Mouse (Mus musculus): Measurements from ENCODE around the gene Fgfr2. TPM values are rescaled to one million over a fixed set of nuclear protein-coding genes. Genes with fewer than 3 reads are reported as not detected.
A peak's percentile ranks its signal among the peaks of the same experiment; 100 is the strongest.

Fgfr2 gene
- total RNA-seq, 1 experiment from 2014 or later, result not detected

DNA sequence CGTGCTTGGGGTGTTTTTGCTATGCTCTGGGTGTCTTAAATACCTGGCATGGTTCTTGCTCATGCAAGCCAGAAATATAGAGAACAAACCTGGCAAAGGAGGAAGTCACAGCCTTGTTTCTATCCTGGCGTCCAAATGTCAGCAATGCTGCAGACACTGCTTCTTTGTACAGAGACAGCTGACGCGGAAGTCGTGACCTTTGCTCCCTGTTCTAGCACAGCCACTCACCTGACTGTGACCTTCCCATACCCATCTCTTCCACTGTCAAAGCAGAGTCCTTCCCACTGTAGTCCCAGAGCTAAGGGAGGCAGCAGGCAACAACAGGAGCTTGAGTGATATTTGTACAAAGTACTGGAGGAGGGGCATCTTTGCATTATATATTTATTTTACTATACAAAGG, 533.5 kb downstream of the Fgfr2 start:
- no peak for ATAC-seq (replicated peaks in 1 of 2; ENCODE audit: insufficient read depth in 1 of 2, low FRiP score in 2 of 2, low TSS enrichment in 1 of 2, low read depth in 1 of 2, poor library complexity in 2 of 2, severe bottlenecking in 2 of 2)

DNA sequence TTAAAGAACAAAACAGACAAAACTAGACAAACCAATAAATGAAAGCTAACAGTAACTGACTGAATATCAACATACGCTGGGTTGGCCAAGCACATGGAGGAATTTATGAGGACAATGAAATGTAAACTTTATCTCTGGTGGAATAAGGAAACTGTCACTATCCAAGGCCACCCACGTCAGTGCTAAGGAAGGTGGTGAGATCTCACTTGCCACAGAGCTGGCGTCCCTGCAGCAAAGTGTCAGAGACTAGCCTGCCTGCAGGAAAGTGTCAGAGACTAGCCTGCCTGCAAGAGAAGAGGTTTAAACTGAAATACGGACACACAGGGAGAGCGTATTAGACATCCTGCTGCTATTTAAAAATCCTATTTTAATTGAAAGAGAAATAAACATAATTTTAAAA, 536.0 kb downstream of the Fgfr2 start:
- no peak for ATAC-seq (replicated peaks in 1 of 2; ENCODE audit: insufficient read depth in 1 of 2, low FRiP score in 2 of 2, low TSS enrichment in 1 of 2, low read depth in 1 of 2, poor library complexity in 2 of 2, severe bottlenecking in 2 of 2)

DNA sequence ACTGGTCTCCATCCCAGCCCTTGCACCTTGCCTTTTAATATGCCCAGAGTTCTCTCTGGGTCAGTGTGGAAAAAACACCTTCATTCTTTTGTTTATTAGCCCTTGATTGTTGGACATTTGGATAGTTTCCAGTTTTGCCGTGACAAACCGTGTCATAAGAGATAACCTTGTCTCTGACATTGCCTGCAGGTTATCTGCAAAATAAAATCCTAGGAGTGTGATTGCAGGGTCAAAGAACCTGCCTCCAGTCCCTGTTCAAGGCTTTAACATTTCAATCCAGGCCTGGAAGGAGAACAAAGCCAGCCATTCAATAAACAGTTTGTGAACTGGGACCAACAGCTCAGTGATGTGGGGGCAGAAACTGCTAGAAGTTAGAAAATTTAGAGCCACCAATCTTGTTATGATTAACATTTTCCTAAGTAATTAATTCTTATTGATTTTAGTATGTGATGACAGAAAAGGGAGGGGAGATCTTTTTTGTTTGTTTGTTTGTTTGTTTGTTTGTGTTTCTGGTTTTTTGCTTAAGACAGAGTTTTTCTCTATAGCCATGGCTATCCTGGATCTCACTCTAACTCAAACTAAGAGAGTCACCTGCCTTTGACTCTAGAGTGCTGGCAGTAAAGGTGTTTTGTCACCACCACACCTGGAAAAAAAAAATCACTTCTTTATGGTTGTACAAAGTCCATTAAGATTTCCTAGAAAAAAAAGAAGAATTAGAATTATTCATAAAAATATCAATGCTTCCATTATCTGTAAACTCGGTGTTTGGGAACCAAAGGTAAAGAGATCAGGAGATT, 537.3 kb downstream of the Fgfr2 start:
- ATAC-seq (replicated peaks in 1 of 2; ENCODE audit: insufficient read depth in 1 of 2, low FRiP score in 2 of 2, low TSS enrichment in 1 of 2, low read depth in 1 of 2, poor library complexity in 2 of 2, severe bottlenecking in 2 of 2), result no peak

DNA sequence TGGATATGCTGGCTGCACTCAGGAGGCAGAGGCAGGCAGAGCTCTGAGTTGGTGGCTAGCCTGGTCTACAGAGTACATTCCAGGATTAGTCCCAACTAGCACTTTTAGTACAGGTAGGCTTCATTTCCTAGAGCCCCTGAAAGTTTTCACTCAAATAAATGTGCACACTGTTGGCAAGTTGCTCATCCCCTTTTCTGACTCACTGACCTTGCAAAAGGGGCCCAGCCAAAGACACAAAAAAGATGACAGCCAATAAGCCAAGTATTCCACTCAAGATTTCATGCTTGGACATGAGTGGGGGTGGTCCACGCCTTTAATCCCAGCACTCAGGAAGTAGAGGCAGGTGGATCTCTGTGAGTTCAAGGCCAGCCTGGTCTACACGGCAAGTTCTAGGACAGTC, 541.7 kb downstream of the Fgfr2 start:
- ATAC-seq (replicated peaks in 1 of 2; ENCODE audit: insufficient read depth in 1 of 2, low FRiP score in 2 of 2, low TSS enrichment in 1 of 2, low read depth in 1 of 2, poor library complexity in 2 of 2, severe bottlenecking in 2 of 2), result no peak

DNA sequence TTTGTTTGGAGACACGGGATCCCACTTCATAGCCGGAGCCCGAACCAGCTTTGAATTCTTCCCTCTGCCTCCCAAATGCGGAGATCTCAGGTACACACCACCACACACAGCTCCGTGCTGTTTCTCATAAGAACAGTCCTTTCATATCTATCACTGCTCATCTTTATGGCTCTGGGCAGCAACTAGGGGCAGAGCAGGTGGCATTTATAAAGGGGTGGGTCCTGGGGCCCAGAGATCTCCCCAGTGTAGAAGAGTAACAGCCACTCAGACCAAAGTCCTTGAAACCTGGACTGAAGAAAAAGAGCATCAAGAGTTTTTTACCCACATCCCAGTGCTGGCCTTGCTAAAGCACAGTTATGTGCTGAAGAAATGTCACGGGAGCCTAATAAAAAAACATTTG, 542.6 kb downstream of the Fgfr2 start:
- no peak for ATAC-seq (replicated peaks in 1 of 2; ENCODE audit: insufficient read depth in 1 of 2, low FRiP score in 2 of 2, low TSS enrichment in 1 of 2, low read depth in 1 of 2, poor library complexity in 2 of 2, severe bottlenecking in 2 of 2)

DNA sequence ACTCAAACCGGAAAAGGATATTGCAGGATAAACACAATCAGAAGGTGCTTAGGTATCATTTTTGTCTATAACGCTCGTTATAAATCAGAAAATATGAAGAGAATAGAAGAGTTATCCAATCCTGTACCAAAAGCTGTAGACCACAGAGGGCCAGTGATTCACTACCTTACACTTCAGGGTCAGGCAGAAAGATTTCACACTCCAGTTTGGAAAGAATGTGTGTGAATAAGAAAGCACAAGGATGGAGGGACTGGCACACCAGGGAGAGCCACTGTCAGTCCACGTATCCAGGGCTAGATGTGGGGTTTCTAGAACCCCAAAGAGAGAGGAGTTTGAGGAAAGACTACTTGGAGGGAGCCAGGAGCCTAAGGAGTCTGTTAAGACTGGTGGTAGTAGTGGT, 546.3 kb downstream of the Fgfr2 start:
- ATAC-seq (replicated peaks in 1 of 2; ENCODE audit: insufficient read depth in 1 of 2, low FRiP score in 2 of 2, low TSS enrichment in 1 of 2, low read depth in 1 of 2, poor library complexity in 2 of 2, severe bottlenecking in 2 of 2), result no peak

DNA sequence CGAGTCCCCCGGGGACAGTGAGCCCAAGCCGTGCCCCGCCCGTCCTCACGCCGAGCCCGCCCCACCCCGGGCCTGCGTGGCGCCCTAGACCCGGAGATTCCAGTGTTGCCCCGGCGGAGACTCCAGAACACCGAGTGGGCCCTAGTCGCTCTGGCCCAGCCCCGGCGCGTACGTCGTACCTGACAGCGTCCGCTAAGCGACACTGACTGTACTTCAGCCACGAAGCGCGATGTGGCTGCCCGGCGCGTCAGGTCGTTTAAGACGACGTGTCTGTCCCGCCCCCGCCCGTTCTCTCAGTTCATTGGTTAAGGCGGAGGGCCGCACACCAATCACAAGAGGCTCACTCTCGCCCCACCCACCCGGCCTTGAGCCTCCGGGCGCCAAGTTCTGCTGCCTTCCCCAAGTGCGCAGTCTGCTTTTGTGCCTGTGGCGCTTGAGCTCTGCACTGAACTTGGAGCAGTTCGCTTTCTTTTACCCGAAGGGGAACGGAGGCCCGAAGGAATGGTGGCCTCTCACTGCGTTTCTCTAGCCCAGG, 547.0 kb downstream of the Fgfr2 start, which contains the start of gene Oat:
Gene Oat, minus strand, starts transcription at position 283 of the 535 bp plus-strand sequence.
- peak; percentile 96 to 98 for ATAC-seq (replicated peaks in 1 of 2; ENCODE audit: insufficient read depth in 1 of 2, low FRiP score in 2 of 2, low TSS enrichment in 1 of 2, low read depth in 1 of 2, poor library complexity in 2 of 2, severe bottlenecking in 2 of 2)

DNA sequence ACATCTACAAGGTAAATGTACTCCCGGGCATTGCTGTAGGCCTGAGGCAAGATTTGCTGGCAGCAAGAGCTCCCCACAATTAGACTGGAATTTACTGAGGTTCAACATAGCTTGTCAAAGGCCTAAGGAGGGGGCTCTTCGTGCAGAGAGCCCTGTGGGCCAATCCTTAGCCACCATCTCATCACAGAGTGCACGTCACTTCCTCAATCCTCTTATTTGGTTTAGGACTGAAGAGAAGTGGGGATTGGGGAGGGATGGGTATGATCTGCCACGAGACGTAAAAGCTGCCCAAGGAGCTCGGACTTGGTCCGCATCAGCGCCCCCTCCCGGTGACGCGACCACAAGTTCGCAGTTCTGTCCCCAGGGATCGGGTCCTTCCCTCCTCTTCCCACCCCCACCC, 547.5 kb downstream of the Fgfr2 start:
- peak; percentile 84 to 86 for ATAC-seq (replicated peaks in 1 of 2; ENCODE audit: insufficient read depth in 1 of 2, low FRiP score in 2 of 2, low TSS enrichment in 1 of 2, low read depth in 1 of 2, poor library complexity in 2 of 2, severe bottlenecking in 2 of 2)

DNA sequence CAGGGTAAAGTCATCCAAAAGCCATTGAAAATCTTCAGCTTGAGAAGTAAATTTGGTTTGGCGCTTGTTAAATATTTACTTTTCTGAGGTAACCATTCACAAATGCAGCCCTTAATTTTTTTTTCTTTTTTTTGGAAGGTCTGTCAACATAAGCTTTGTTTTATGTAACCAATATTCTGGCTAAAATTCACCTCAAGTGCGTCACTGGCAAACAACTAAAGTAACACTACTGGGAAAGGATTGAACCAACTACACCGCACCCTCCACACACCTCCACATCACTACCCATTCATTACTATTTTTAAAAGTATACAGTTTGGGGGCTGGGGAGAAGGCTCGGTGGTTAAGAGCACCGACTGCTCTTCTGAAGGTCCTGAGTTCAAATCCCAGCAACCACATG, 548.5 kb downstream of the Fgfr2 start:
- ATAC-seq (replicated peaks in 1 of 2; ENCODE audit: insufficient read depth in 1 of 2, low FRiP score in 2 of 2, low TSS enrichment in 1 of 2, low read depth in 1 of 2, poor library complexity in 2 of 2, severe bottlenecking in 2 of 2), result no peak

DNA sequence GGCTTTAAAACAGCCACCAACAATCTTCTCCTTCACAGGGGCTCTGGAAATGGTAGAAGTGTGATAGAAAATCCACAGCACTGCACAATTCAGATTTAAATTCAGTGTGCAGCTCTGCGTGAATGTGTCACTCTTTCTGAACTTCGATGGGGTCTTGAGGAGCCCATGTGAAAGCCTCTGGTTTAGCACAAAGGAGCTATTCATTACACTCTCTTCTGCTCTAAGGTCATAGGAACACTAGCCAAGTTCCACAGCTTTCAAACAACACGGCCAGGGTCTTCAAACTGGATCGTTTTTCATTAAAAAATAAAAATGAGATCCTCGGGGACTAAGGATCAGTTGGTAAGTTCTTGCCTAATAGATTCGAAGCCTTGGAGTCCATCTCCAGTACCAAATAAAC, 549.9 kb downstream of the Fgfr2 start:
- no peak for ATAC-seq (replicated peaks in 1 of 2; ENCODE audit: insufficient read depth in 1 of 2, low FRiP score in 2 of 2, low TSS enrichment in 1 of 2, low read depth in 1 of 2, poor library complexity in 2 of 2, severe bottlenecking in 2 of 2)

DNA sequence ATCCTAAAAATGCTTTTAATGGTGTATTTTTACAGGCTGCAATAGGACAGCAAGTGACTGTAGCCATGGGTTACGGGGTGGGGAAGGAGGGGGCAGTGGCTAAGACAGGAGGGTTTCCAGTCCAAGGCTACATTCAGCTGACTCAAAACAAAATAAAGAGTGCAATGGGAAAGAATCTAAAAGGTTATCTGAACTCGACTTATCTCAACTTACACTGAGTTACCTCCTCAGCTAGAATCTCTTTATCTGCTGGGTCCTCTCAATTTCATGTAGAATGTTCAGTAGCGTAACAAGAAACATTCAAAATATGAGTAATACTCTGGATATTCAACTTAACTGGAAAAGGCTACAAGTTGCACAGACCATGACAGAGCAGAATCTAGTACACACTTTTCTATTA, 550.4 kb downstream of the Fgfr2 start:
- ATAC-seq (replicated peaks in 1 of 2; ENCODE audit: insufficient read depth in 1 of 2, low FRiP score in 2 of 2, low TSS enrichment in 1 of 2, low read depth in 1 of 2, poor library complexity in 2 of 2, severe bottlenecking in 2 of 2), result no peak

DNA sequence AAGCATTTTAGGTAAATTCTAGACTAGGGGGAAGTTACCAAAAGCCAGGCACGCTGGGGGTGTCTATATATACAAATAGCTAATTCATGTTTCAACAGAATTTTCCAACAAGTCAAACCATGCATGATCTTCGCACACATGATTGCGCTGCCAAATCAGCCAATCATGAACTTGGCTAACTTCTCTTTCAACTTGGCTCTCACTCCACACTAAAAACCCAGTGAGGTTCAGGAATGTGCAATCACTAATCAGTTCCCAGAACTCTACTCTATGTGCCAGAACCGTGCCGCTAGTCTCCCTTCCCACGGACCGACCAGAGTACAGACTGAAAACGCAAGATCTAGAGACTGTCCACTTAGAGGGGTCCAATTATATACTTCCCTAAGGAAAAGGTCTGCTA, 551.7 kb downstream of the Fgfr2 start:
- no peak for ATAC-seq (replicated peaks in 1 of 2; ENCODE audit: insufficient read depth in 1 of 2, low FRiP score in 2 of 2, low TSS enrichment in 1 of 2, low read depth in 1 of 2, poor library complexity in 2 of 2, severe bottlenecking in 2 of 2)

DNA sequence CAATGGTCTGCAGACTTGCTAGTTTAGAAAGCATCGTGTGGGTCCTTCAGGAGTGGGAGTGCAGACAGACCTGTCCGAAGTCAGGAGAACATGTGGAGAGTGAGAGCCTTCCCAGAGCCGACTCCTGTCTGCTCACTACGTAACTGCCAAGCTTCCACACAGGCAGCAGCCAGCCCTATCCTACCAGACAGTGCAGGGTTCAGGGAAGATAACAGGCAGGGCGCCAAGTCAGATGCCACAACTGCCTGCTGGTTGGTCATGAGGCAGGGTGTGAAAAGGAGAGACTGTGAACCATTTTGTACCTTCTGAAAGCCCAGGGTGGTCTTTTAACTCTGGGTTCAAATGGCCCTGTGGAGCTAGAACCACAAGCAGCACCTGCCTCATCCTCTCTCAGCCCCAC, 553.1 kb downstream of the Fgfr2 start:
- ATAC-seq (replicated peaks in 1 of 2; ENCODE audit: insufficient read depth in 1 of 2, low FRiP score in 2 of 2, low TSS enrichment in 1 of 2, low read depth in 1 of 2, poor library complexity in 2 of 2, severe bottlenecking in 2 of 2), result no peak

DNA sequence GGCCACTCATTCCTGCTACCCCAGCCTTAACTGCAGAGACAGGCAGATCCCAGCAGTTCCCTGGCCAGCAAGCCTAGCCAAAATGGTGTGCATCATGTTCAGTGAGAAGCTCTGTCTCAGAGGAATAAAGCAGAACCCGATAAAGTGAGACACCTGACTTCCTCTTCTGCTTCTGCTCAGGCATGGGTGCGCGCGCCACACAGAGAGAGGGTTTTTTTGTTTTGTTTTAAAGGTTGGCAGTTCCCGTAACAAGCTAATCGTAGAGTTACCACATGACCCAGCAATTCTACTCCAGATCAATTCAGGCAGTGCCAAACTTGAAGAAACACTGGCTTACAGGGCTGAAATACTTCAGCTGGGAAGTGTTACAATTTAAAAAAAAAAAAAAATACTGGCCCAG, 554.3 kb downstream of the Fgfr2 start:
- peak; percentile 84 to 88 for ATAC-seq (replicated peaks in 1 of 2; ENCODE audit: insufficient read depth in 1 of 2, low FRiP score in 2 of 2, low TSS enrichment in 1 of 2, low read depth in 1 of 2, poor library complexity in 2 of 2, severe bottlenecking in 2 of 2)

DNA sequence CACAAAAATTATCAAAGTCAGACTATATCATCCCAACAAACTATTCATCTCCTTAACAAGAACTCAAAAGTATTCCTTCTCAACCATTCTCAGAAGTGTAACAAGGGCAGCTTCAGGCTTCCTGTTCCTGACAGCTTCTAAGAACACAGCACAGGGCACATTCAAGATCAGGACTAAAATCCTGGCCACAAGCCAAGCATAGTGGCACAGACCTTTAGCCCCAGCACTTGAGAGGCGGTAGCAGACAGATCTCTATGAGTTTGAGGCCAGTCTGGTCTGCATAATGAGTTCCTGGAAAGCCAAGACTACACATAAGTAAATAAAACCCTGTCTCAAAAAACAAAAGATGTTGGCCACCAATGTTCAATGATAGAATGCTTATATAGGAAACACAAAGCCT, 557.3 kb downstream of the Fgfr2 start:
- ATAC-seq (replicated peaks in 1 of 2; ENCODE audit: insufficient read depth in 1 of 2, low FRiP score in 2 of 2, low TSS enrichment in 1 of 2, low read depth in 1 of 2, poor library complexity in 2 of 2, severe bottlenecking in 2 of 2), result 0 out of 4 replicates have a peak, but pooled peaks of 1 of the 2 experiments have one; percentile 35

DNA sequence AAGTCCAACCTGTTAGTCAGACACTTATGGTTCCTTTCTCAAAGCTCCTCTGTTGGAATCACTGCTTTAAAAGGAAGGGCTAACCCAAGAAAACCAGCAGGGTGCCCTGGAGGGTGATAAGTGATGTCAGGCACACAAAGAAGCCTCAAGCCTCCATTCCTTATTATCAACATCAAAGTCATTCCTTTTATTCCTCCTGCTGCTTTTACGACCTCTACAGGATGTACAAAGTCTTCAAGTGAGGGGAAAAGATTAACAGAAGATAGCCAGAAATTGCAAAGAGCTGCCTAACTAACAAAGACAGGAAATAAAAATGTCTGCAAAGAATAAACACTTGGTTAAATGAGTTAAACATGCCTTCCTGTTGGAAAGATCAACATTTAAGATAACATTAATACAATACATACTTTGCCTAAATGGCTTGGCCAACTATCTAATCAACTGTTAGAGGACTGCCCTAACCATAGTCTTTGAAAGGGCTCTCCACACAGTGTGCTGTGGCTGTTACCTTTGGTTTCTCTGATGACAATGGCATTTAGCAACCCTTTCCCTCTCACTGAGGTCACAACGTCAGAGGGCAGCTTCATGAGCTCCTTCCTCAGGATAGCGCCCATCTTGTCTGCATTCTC, 563.9 kb downstream of the Fgfr2 start:
- no peak for ATAC-seq (replicated peaks in 1 of 2; ENCODE audit: insufficient read depth in 1 of 2, low FRiP score in 2 of 2, low TSS enrichment in 1 of 2, low read depth in 1 of 2, poor library complexity in 2 of 2, severe bottlenecking in 2 of 2)

DNA sequence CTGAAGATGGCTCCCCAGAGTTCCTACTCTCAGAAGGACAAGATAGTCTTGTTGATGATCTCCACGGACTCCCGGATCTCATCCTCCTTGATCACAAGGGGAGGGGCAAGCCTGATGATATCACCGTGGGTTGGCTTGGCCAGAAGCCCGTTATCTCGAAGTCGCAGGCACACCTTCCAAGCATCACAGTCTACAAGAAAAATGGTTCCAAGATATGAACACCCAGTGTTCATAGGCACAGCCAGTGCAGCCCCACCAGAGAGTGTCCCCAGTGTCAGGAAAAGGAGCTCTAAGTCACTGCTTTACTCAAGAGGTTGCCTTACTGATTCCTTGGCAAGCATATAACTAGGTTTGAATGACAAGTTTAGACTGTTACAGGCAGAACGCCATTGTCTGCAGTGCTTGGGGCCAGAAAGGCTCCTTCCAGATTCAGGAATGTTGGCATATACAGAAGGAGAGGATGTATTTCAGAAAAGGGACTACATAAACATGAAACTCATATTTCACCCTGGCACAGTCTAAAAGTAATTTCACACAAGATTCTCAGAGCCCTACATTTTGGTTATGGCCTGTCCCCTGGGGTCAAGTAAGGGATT, 564.9 kb downstream of the Fgfr2 start:
- no peak; a peak in 1 of 4 replicates for ATAC-seq (replicated peaks in 1 of 2; ENCODE audit: insufficient read depth in 1 of 2, low FRiP score in 2 of 2, low TSS enrichment in 1 of 2, low read depth in 1 of 2, poor library complexity in 2 of 2, severe bottlenecking in 2 of 2)

DNA sequence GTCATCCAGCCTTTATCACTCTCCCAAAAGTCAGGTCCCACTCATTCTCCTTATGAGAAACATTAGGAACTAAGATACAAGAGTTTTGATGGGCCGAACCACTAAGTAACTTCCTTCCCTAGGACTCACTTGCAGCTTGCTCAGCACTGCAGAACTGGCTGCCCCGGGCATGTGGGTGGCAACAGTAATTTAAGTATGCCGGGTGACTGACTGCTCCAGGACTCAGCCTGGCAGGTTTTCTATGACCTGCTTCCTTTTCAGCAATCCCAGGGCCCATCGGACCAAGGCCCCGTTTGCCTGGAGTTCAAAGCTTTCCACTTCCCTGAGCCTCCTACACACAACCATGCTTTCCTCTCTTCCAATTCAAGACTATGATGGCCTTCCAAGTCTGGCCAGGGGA, 566.6 kb downstream of the Fgfr2 start:
- ATAC-seq (replicated peaks in 1 of 2; ENCODE audit: insufficient read depth in 1 of 2, low FRiP score in 2 of 2, low TSS enrichment in 1 of 2, low read depth in 1 of 2, poor library complexity in 2 of 2, severe bottlenecking in 2 of 2), result no peak

Measured in hematopoietic stem cell, adult 5-6 weeks (primary cell).